Mouse (Mus musculus) skeletal muscle tissue, adult 2 months (tissue): ENCODE measurements around the gene Ccpg1os.

ENCODE experiments used
- DNase-seq: peaks from one replicate; pipeline ENCODE4 v3.0.0-alpha.2; 2012; ENCODE audit warnings: low read depth, low spot score

Ccpg1os gene

GRCm38 (mm10) chr9:72987703-72988102 lies 2.5 kb upstream of the Ccpg1os start:
- no peak for DNase-seq

GRCm38 (mm10) chr9:72983066-72983465 lies 2.1 kb downstream of the Ccpg1os start:
- no peak for DNase-seq

GRCm38 (mm10) chr9:72975242-72975641 lies 9.9 kb downstream of the Ccpg1os start:
- DNase-seq = no peak

GRCm38 (mm10) chr9:72974734-72975133 lies 10.4 kb downstream of the Ccpg1os start:
- no peak for DNase-seq

GRCm38 (mm10) chr9:72972984-72973383 lies 12.2 kb downstream of the Ccpg1os start:
- DNase-seq = no peak

- no peak for DNase-seq
Observed at GRCm38 (mm10) chr9:72972435-72972834, 12.7 kb downstream of the Ccpg1os start.

- no peak for DNase-seq
Observed at GRCm38 (mm10) chr9:72969874-72970273, 15.3 kb downstream of the Ccpg1os start.

GRCm38 (mm10) chr9:72968349-72969061 lies 16.7 kb downstream of the Ccpg1os start:
- DNase-seq = peak; percentile 23

- DNase-seq = no peak
Observed at GRCm38 (mm10) chr9:72961959-72962358, 23.2 kb downstream of the Ccpg1os start.

- DNase-seq = no peak
Observed at GRCm38 (mm10) chr9:72961346-72961745, 23.8 kb downstream of the Ccpg1os start.

GRCm38 (mm10) chr9:72958521-72959450 lies 26.4 kb downstream of the Ccpg1os start, which contains the start of the genes Dyx1c1 and Gm44503:
Dyx1c1 (plus strand) TSS chr9:72958785.
Gm44503 (plus strand) TSS chr9:72958852.
- peak; percentile 62 for DNase-seq

GRCm38 (mm10) chr9:72955546-72955945 lies 29.6 kb downstream of the Ccpg1os start:
- no peak for DNase-seq

GRCm38 (mm10) chr9:72954746-72955145 lies 30.4 kb downstream of the Ccpg1os start:
- DNase-seq = no peak

- no peak for DNase-seq
Observed at GRCm38 (mm10) chr9:72949572-72949971, 35.6 kb downstream of the Ccpg1os start.

- no peak for DNase-seq
Observed at GRCm38 (mm10) chr9:72947010-72947409, 38.2 kb downstream of the Ccpg1os start.

- DNase-seq = no peak
Observed at GRCm38 (mm10) chr9:72944286-72944685, 40.9 kb downstream of the Ccpg1os start.

- no peak for DNase-seq
Observed at GRCm38 (mm10) chr9:72943424-72943823, 41.8 kb downstream of the Ccpg1os start.

- DNase-seq = no peak
Observed at GRCm38 (mm10) chr9:72936301-72936700, 48.9 kb downstream of the Ccpg1os start.

- DNase-seq = no peak
Observed at GRCm38 (mm10) chr9:72935309-72935708, 49.9 kb downstream of the Ccpg1os start.

- no peak for DNase-seq
Observed at GRCm38 (mm10) chr9:72931166-72931790, 53.9 kb downstream of the Ccpg1os start.
